Mouse (Mus musculus) ES-E14 (cell line): ENCODE measurements around the gene Magi2. TPM values are rescaled to one million over a fixed set of nuclear protein-coding genes. Genes with fewer than 3 reads are reported as not detected.

Experiments used
- DNase-seq: peaks from one replicate; pipeline ENCODE4 v3.0.0-alpha.2; 2013; ENCODE audit warnings: low read depth, low spot score
- H3K27ac ChIP-seq: 2 replicates; pipeline ENCODE4 v1.5.1; 2012; ENCODE audit warnings: low read depth, mild to moderate bottlenecking, low read length, moderate library complexity, mixed read lengths; ENCODE audit not compliant: poor library complexity, insufficient read depth, severe bottlenecking
- H3K36me3 ChIP-seq: 2 replicates; pipeline ENCODE4 v1.6.1; 2012; ENCODE audit warnings: mild to moderate bottlenecking, low read length, moderate library complexity, mixed read lengths; ENCODE audit not compliant: control insufficient read depth, poor library complexity, insufficient read depth, severe bottlenecking
- H3K4me1 ChIP-seq, 2 experiments: fragments of 150-350 bp in 1 of 2; sonication (generic) in 1 of 2; 2 replicates each; pipeline ENCODE4 v1.6.1; 2012; ENCODE audit warnings: low read length in 2 of 2, mild to moderate bottlenecking in 1 of 2, mixed read lengths in 1 of 2; ENCODE audit not compliant: control insufficient read depth in 2 of 2, insufficient read depth in 2 of 2, poor library complexity in 1 of 2
- H3K4me3 ChIP-seq, 2 experiments: fragments of 150-350 bp in 1 of 2; sonication (generic) in 1 of 2; 2 replicates each; pipeline ENCODE4 v1.5.1; 2012; ENCODE audit warnings: low read length in 2 of 2, low read depth in 1 of 2, mild to moderate bottlenecking in 1 of 2, mixed read lengths in 1 of 2; ENCODE audit not compliant: insufficient read depth in 1 of 2, poor library complexity in 1 of 2, severe bottlenecking in 1 of 2
- H3K9ac ChIP-seq: 2 replicates; pipeline ENCODE4 v1.6.1; 2012; ENCODE audit warnings: low read depth, mild to moderate bottlenecking, low read length, mixed read lengths; ENCODE audit not compliant: poor library complexity, insufficient read depth, severe bottlenecking
- H3K9me3 ChIP-seq: fragments of 150-350 bp; sonication (generic); 2 replicates; pipeline ENCODE4 v1.6.1; 2012; ENCODE audit warnings: low read depth, mild to moderate bottlenecking, low read length; ENCODE audit not compliant: control insufficient read depth, insufficient read depth
- CHD2 ChIP-seq: IDR thresholded peaks from 2 replicates; pipeline ENCODE4 v1.6.1; 2014; ENCODE audit warnings: mild to moderate bottlenecking, low read depth, low read length, inconsistent platforms
- HCFC1 ChIP-seq: IDR thresholded peaks from 2 replicates; pipeline ENCODE4 v1.6.1; 2012; ENCODE audit warnings: low read length, inconsistent platforms, borderline replicate concordance; ENCODE audit not compliant: insufficient read depth
- MAFK ChIP-seq: IDR thresholded peaks from 2 replicates; pipeline ENCODE4 v1.6.1; 2014; ENCODE audit warnings: mild to moderate bottlenecking, low read depth, low read length, inconsistent platforms; ENCODE audit not compliant: insufficient read depth
- ZC3H11A ChIP-seq: IDR thresholded peaks from 2 replicates; pipeline ENCODE4 v1.6.1; 2012; ENCODE audit warnings: low read depth, mild to moderate bottlenecking, inconsistent platforms, low read length, borderline replicate concordance
- ZNF384 ChIP-seq: IDR thresholded peaks from 2 replicates; pipeline ENCODE4 v1.6.1; 2012; ENCODE audit warnings: low read depth, low read length, inconsistent platforms
- in situ Hi-C, 2 experiments: fragments of 600-800 bp; cut with MboI; formaldehyde crosslinking; loops; one replicate each; pipeline ENCODE4 v1.15.1; 2025; ENCODE audit warnings: low sequenced_read_pairs in 2 of 2, inconsistent platforms in 1 of 2; ENCODE audit not compliant: unreplicated experiment in 2 of 2
- total RNA-seq: library from RNA; depleted of rRNA; stranded (reverse); fragments of 300-350 nt; gene quantifications from 2 replicates; pipeline ENCODE4 v1.2.3, GENCODE M21; 2012

Magi2 gene
- total RNA-seq, 1 experiment: 0.85 TPM

GRCm38 (mm10) chr5:19246426-19246825 lies 19.6 kb downstream of the Magi2 start:
- no peaks in the 10 kb centered on the region for H3K36me3 ChIP-seq
- H3K4me3 ChIP-seq: no peak overlapping the region
- no peak for DNase-seq
- no peaks in the 10 kb centered on the region for H3K4me1 ChIP-seq
- no peaks in the 10 kb centered on the region for H3K9me3 ChIP-seq
- H3K9ac ChIP-seq: no peak overlapping the region
- TF ChIP-seq CHD2: no peak
- no peak for TF ChIP-seq ZNF384
- TF ChIP-seq ZC3H11A: no peak
- no peak for TF ChIP-seq MAFK
- TF ChIP-seq HCFC1: no peak
- in situ Hi-C loops: no loop called here
- H3K27ac ChIP-seq: no peak overlapping the region

- H3K36me3 ChIP-seq: no peaks in the 10 kb centered on the region
- no peaks in the 10 kb centered on the region for H3K9me3 ChIP-seq
- H3K27ac ChIP-seq: no peak overlapping the region
- TF ChIP-seq ZNF384 (no peak), CHD2 (no peak), HCFC1 (no peak), ZC3H11A (no peak), MAFK (no peak)
- no peak overlapping the region for H3K9ac ChIP-seq
- no peak for DNase-seq
- no peak overlapping the region for H3K4me3 ChIP-seq
- H3K4me1 ChIP-seq: no peaks in the 10 kb centered on the region
- in situ Hi-C loops: no loop called here
Measured at GRCm38 (mm10) chr5:19247266-19247665, 20.4 kb downstream of the Magi2 start.

DNA sequence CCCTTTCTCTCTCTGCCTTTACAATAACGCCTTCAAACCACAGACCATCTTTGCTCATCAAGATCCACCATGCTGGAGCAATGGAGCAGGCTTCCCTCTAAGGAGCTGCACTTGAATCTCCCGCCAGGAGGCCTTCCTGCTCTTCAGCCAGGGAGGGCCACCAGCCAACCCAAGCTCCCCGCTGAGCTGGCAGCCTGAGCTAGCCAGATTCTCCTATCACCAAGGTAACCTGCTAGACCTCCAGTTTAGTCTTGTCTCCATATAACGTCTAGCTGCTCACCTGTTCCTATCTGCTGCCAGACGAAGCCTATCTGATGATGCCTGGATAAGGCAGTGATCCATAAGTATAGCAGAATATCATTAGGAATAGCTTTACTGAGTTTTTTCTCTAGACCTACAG lies 36.0 kb downstream of the Magi2 start:
- TF ChIP-seq HCFC1 (no peak), CHD2 (no peak), MAFK (no peak), ZC3H11A (no peak), ZNF384 (no peak)
- H3K27ac ChIP-seq: no peak overlapping the region
- peak; percentile 37 for DNase-seq

GRCm38 (mm10) chr5:19264627-19265026 lies 37.8 kb downstream of the Magi2 start:
- no peaks in the 10 kb centered on the region for H3K4me1 ChIP-seq
- no peaks in the 10 kb centered on the region for H3K36me3 ChIP-seq
- in situ Hi-C loops: loop anchor here (25.0 kb wide), 1 partner anchor 802 kb away; no protein-coding TSS in a partner anchor
- no peaks in the 10 kb centered on the region for H3K9me3 ChIP-seq
- no peak overlapping the region for H3K27ac ChIP-seq
- TF ChIP-seq CHD2 (no peak), ZNF384 (no peak), HCFC1 (no peak), ZC3H11A (peak; percentile 85), MAFK (no peak)
- peak; percentile 59 for DNase-seq
- H3K4me3 ChIP-seq: no peak overlapping the region
- H3K9ac ChIP-seq: no peak overlapping the region

More for the DNA sequence above, 36.0 kb downstream of the Magi2 start:
- no peaks in the 10 kb centered on the region for H3K9me3 ChIP-seq
- in situ Hi-C loops: loop anchor here (25.0 kb wide), 1 partner anchor 801 kb away; no protein-coding TSS in a partner anchor
- no peak overlapping the region for H3K9ac ChIP-seq
- no peaks in the 10 kb centered on the region for H3K36me3 ChIP-seq
- H3K4me3 ChIP-seq: no peak overlapping the region
- no peaks in the 10 kb centered on the region for H3K4me1 ChIP-seq

GRCm38 (mm10) chr5:19292581-19292980 lies 65.7 kb downstream of the Magi2 start:
- DNase-seq: no peak
- in situ Hi-C loops: no loop called here
- TF ChIP-seq HCFC1 (no peak), ZC3H11A (no peak), ZNF384 (no peak), MAFK (no peak), CHD2 (no peak)
- Histone ChIP-seq H3K9ac (no peak overlapping the region), H3K4me1 (no peaks in the 10 kb centered on the region), H3K27ac (no peak overlapping the region), H3K4me3 (no peak overlapping the region), H3K9me3 (no peaks in the 10 kb centered on the region), H3K36me3 (no peaks in the 10 kb centered on the region)
